Mouse (Mus musculus) gastrocnemius, adult 2 months (tissue): ENCODE measurements at regions not wholly inside any gene's neighbourhood (a gene's known extent, or its start where the extent isn't known, plus 50 kb on each side); places are given as distances from the start of the nearest gene placed in this dataset.

Source experiments
- DNase-seq: peaks from one replicate; pipeline ENCODE4 v3.0.0; 2022
- H3K27ac ChIP-seq: fragments of 200-600 bp; 2 replicates; pipeline ENCODE4 v1.8.1; 2022; ENCODE audit warnings: mild to moderate bottlenecking
- H3K4me3 ChIP-seq: fragments of 200-600 bp; 2 replicates; pipeline ENCODE4 v1.8.1; 2022; ENCODE audit warnings: mild to moderate bottlenecking, moderate library complexity
- CTCF ChIP-seq: fragments of 200-600 bp; IDR thresholded peaks from 2 replicates; pipeline ENCODE4 v1.8.1; 2022; ENCODE audit warnings: antibody characterized with exemption, mild to moderate bottlenecking, moderate library complexity
- intact Hi-C: fragments of 180-260 bp; cut with DNase I; formaldehyde crosslinking; loops from one replicate; pipeline ENCODE4 v1.15.1; 2025

DNA sequence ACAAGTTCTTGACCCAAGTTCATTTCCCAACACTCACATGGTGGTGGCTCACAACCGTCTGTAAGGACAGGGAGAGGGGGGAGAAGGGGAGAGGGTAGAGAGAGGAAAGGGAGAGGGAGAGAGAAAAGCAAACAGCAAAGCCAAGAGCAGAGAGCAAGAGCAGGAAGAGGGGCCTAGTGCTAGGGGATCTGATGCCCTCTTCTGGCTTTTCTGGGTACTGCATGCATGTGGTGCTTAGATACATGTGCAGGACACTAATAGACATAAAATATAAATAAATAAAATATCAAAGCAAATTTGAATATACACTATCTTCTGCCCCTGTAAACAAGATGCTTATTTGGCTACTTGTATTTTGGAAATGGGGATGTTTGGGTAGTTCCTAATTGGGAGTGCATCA lies 91.2 kb downstream of the Rnf138rt1 start:
- H3K4me3 ChIP-seq, result no peak overlapping the region
- peak; percentile 26 for DNase-seq
- H3K27ac ChIP-seq, result no peak overlapping the region
- intact Hi-C loops, result no loop called here
- peak; percentile 67 for TF ChIP-seq CTCF
